Mouse (Mus musculus): ENCODE measurements around the gene Spata21.
"Not testable (repeated sequence)": the region's sequence is repeated elsewhere in the genome, so short reads cannot be mapped to it uniquely, and the experiment has no call there.

The Spata21 gene

GRCm38 (mm10) chr4:141130704-141131342 lies 42.7 kb downstream of the Spata21 start:
- DNase-seq (ENCODE audit: low read depth) = peak; percentile 62

- no peak for DNase-seq (ENCODE audit: low read depth)
Measured at GRCm38 (mm10) chr4:141131531-141132061, 43.5 kb downstream of the Spata21 start.

- DNase-seq (ENCODE audit: low read depth) = no peak
Measured at GRCm38 (mm10) chr4:141132191-141132590, 44.1 kb downstream of the Spata21 start.

- no peak for DNase-seq (ENCODE audit: low read depth)
Measured at GRCm38 (mm10) chr4:141133227-141133626, 45.1 kb downstream of the Spata21 start.

GRCm38 (mm10) chr4:141134031-141134441 lies 45.9 kb downstream of the Spata21 start:
- DNase-seq (ENCODE audit: low read depth) = no peak

- DNase-seq (ENCODE audit: low read depth) = no peak
Measured at GRCm38 (mm10) chr4:141134751-141135530, 46.8 kb downstream of the Spata21 start.

- DNase-seq (ENCODE audit: low read depth) = no peak
Measured at GRCm38 (mm10) chr4:141136126-141136525, 48.0 kb downstream of the Spata21 start.

- DNase-seq (ENCODE audit: low read depth) = not testable (repeated sequence)
Measured at GRCm38 (mm10) chr4:141137740-141138139, 49.6 kb downstream of the Spata21 start.

- no peak for DNase-seq (ENCODE audit: low read depth)
Measured at GRCm38 (mm10) chr4:141138425-141139115, 50.4 kb downstream of the Spata21 start.

- peak; percentile 90 for DNase-seq (ENCODE audit: low read depth)
Measured at GRCm38 (mm10) chr4:141139116-141139970, 51.2 kb downstream of the Spata21 start, which contains the start of gene Szrd1. Gene Szrd1 (minus strand): TSS chr4:141139775.

- DNase-seq (ENCODE audit: low read depth) = not testable (repeated sequence)
Measured at GRCm38 (mm10) chr4:141140354-141140753, 52.2 kb downstream of the Spata21 start.

- no peak for DNase-seq (ENCODE audit: low read depth)
Measured at GRCm38 (mm10) chr4:141140967-141141366, 52.8 kb downstream of the Spata21 start.

GRCm38 (mm10) chr4:141142285-141142811 lies 54.2 kb downstream of the Spata21 start:
- DNase-seq (ENCODE audit: low read depth) = peak; percentile 80

GRCm38 (mm10) chr4:141145124-141145523 lies 57.0 kb downstream of the Spata21 start:
- DNase-seq (ENCODE audit: low read depth) = not testable (repeated sequence)

- no peak for DNase-seq (ENCODE audit: low read depth)
Measured at GRCm38 (mm10) chr4:141146491-141147033, 58.4 kb downstream of the Spata21 start.

- peak; percentile 67 for DNase-seq (ENCODE audit: low read depth)
Measured at GRCm38 (mm10) chr4:141147112-141148008, 59.2 kb downstream of the Spata21 start, which contains the start of gene Fbxo42. Gene Fbxo42 (plus strand): TSS chr4:141147913.

GRCm38 (mm10) chr4:141148009-141148801 lies 60.1 kb downstream of the Spata21 start:
- no peak for DNase-seq (ENCODE audit: low read depth)

GRCm38 (mm10) chr4:141149116-141149515 lies 61.0 kb downstream of the Spata21 start:
- DNase-seq (ENCODE audit: low read depth) = no peak

GRCm38 (mm10) chr4:141157485-141157884 lies 69.4 kb downstream of the Spata21 start:
- no peak for DNase-seq (ENCODE audit: low read depth)
